Mouse (Mus musculus) right cerebral cortex, postnatal 14 days (tissue): Measurements from ENCODE around the gene Rai2.
"Not testable (repeated sequence)": the region's sequence is repeated elsewhere in the genome, so short reads cannot be mapped to it uniquely, and the experiment has no call there.

ENCODE experiments used
- DNase-seq: peaks from one replicate; pipeline ENCODE4 v3.0.0; 2022

Gene Rai2

GRCm38 (mm10) chrX:161716865-161717763 lies at the start of gene Rai2:
Gene Rai2, plus strand, starts transcription at chrX:161717069.
- DNase-seq, result peak; percentile 20

- no peak for DNase-seq
Observed at GRCm38 (mm10) chrX:161689336-161689735, 27.5 kb upstream of the Rai2 start.

GRCm38 (mm10) chrX:161716503-161716864 lies 385 bp upstream of the Rai2 start:
- no peak for DNase-seq

DNA sequence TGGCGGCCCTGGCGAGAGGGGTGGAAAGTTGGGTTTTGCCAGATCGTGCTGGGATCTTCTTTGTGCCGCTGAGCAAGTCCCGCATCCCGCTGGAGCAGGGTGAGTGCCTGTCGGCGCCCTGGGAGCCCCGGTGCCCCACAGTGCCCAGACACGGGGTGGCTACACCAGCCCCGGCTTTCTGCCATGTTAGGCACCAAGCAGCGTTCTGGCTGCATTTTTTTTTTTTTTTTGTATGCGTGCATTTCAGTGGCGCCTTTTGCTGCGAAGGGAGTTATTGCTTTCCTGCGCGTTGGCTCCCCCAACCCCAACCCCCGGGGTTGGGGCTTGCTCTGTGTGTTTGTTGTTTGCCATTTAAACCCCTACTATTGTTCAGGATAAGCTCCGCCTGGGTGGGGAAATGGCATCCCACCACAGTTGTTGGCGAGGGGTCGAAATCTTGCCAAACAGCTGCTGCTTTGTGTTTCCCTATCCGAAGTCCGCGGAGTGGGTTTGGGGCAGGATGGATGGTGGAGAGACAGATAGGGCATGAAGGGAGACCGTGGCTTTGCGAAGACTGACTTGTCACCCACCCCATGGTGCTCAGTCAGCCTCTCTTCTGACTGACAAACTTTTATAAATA lies 1.0 kb downstream of the Rai2 start:
- DNase-seq, result no peak

DNA sequence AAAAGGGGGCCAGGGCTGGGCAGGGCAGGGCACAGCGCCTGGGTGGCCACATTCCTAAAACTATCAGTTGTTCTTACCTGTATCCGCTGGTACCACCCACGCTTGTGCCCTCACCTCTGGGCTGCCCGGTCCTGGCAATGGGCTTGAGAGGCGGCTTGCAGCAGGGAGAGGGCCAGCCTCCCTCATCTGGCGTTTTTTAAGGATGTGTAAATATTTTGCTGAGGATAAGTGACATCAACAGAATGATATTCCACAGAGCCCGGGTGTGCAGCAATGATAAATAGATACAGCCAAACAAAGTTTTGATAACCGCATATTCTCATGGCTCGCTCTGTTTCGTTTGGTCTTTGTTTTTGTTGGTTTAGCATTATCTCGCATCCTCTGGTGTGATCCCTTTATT lies 1.7 kb downstream of the Rai2 start:
- no peak for DNase-seq

DNA sequence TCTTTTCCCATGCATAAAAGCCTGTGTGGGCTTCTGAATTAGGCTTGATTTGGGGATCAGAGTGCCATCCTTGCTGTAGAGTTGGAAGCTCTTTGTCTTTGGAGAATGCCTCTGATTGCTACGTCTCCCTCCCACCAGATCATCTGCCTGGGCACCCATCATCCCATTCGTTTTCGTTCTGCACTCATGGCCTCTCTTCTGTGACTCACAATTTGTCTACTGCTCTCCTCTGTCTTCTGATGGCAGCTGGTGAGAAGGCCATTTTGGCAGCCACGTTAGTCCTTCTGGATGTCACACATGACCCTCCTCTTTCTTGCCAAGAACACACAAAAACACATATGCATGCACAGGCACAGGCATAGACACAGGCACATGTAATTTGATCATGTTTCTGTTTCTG lies 4.2 kb downstream of the Rai2 start:
- no peak for DNase-seq

DNA sequence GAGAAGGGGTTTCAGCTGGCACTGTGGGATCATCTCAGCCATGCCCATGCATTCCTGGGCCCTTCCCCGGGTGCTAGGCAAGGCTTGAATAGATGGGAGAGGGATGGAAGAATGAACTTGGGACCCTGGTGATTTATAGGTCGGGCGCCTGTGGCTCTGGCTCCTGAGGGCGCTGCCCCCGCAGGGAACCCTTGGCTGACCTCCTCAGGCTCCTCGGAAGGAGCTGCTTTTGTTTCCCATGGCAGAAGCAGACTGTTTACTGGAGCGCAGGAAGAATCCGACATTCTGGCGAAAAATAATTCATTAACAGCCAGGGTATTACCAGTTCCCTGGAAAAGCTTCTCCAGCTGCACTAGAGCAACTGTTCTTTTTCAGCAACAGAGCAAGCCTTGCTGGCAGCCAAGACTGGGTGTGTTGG lies 6.5 kb downstream of the Rai2 start:
- DNase-seq, result no peak

GRCm38 (mm10) chrX:161726257-161726656 lies 9.4 kb downstream of the Rai2 start:
- DNase-seq, result no peak

DNA sequence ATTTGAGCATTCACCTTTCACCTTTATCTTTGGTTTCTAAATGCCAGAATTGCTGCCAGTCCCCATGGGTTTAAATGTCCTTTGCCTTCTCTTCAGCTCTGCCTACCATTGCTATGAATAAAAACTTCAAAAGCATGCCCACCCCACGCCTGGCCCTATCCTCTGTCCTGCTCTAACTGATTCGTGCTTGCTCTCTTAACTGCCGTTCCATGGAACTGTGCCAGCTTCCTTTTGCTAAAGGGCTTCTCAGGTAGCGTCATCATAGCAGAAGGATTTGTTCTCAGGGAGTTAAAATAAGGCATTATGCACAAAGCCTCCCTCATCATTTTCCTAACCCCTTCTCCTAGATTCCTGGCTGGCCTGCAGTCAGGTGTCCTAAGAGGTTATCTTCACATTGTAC lies 11.6 kb downstream of the Rai2 start:
- DNase-seq, result no peak

GRCm38 (mm10) chrX:161730026-161730425 lies 13.2 kb downstream of the Rai2 start:
- no peak for DNase-seq

DNA sequence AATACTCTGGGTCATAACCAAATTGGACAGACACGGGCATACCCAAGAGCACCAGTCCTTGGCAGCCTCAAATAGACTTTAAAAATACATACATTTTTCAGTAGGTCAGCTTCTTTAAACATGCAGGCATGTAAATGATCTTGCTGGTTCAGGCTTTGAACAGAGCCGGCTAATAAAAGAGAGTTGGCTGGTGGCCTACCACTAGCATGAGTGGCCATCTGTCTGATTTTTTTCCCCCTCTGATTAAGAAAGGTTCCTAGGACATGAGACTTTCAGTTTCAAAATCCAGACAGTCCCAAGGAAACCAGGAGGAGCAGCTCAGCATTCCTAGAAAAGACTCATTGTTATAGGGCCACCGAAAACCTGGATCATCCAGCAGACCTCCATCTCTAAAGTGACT lies 15.0 kb downstream of the Rai2 start:
- DNase-seq, result no peak

- no peak for DNase-seq
Observed at GRCm38 (mm10) chrX:161733581-161734309, 16.9 kb downstream of the Rai2 start.

- no peak for DNase-seq
Observed at GRCm38 (mm10) chrX:161734310-161734676, 17.4 kb downstream of the Rai2 start.

GRCm38 (mm10) chrX:161739374-161739773 lies 22.5 kb downstream of the Rai2 start:
- no peak for DNase-seq

GRCm38 (mm10) chrX:161743080-161743479 lies 26.2 kb downstream of the Rai2 start:
- no peak for DNase-seq

DNA sequence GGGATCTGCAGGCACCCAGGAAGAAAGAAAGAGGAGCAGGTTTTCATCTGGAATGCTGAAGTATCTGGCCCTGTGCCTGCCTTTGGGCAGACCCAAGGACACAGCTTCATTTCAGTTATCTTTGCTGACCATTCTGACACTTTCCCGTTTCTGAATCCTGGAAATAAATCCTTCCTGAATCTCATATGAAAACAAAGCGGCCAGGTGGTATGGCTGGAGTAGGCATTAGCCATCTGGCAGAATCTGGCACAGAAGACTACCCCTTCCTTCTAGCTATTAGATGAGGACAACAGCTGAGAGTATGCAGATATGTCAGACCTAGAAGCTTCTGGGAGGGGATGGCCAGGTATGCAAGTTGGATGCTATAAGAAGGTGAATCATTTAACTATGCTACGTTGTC lies 28.4 kb downstream of the Rai2 start:
- DNase-seq, result no peak

DNA sequence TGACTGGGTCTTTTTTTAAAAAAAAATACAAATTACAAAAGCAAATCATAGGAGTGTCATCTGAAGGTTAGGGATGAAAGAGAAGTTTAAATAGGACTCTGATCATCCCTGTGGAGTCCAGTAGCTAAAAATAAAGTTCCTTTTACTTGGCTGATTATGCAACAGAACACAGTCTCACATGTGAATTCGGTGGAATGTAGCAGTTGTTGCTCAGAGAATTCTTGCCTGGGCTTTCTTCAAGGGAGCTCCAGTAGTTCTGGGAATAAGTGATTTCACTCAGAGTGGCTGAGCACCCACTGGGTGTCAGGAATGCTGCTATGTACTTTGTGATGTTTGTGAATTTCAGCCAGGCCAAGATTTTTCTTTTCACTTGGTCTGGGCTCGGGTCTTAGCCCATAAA lies 30.5 kb downstream of the Rai2 start:
- DNase-seq, result no peak

- DNase-seq, result no peak
Observed at GRCm38 (mm10) chrX:161753514-161753913, 36.6 kb downstream of the Rai2 start.

- peak; percentile 10 for DNase-seq
Observed at GRCm38 (mm10) chrX:161776321-161776962, 59.6 kb downstream of the Rai2 start.

- DNase-seq, result no peak
Observed at GRCm38 (mm10) chrX:161780321-161781034, 63.6 kb downstream of the Rai2 start.

DNA sequence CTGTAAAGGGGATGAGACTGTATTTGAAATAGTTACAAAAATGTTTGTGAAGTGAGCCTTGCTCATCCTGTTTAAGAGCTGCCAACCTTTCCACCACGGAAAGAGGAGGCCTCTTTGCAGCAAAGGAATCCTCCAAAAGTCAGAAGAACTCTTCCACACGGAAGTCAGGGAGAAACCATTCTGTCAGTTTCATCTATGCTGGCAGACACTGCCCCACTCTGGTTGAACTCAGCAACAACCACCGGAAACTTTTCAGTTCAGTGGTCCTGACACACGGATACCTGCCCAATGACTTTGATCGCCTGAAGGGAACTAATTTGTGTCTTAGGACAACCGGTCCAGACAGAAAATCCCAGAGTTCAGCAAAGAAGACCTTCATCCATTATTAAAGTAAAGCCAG lies 73.3 kb downstream of the Rai2 start:
- no peak for DNase-seq

- not testable (repeated sequence) for DNase-seq
Observed at GRCm38 (mm10) chrX:161826186-161826585, 109.3 kb downstream of the Rai2 start.
